Mouse (Mus musculus): ENCODE measurements around the gene Rcc2.

DNA sequence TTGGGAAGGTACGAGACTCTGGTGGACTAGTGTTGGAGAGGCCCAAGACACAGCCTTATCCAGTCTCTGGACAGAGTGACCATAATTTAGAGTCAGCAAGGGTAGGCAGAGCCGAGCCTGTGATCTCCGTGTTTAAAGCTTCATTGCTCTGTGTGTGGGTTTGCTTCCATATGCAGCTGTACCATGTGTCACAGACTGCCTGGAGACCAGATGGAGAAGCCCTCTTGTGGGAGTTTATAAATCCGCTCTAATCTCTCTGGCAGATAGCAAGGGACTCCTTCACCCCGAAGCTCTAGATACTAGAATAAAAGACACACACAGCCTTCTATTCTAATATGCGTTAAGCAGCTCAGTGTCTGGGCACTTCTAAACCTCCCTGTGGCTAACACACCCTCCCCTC lies 24.4 kb downstream of the Rcc2 start:
- TF ChIP-seq CTCF (IDR thresholded peaks at IDR 0.05; ENCODE audit: extremely low read depth, insufficient read depth, low read length): 0 out of 2 replicates have a peak, but pooled peaks have one; percentile 6
- TF ChIP-seq POLR2A (IDR thresholded peaks at IDR 0.05; ENCODE audit: extremely low read depth, insufficient read depth, low read length): no peak
